Mouse (Mus musculus) midbrain, embryonic 10.5 days (tissue): ENCODE data around the gene Plxdc1. TPM values are rescaled to one million over a fixed set of nuclear protein-coding genes. Genes with fewer than 3 reads are reported as not detected.
"Not testable (repeated sequence)": the region's sequence is repeated elsewhere in the genome, so short reads cannot be mapped to it uniquely, and the experiment has no call there.

Experiments used
- DNase-seq: peaks from one replicate; pipeline ENCODE4 v3.0.0-alpha.2; 2017; ENCODE audit warnings: low spot score
- H3K27ac ChIP-seq: fragments of 300-500 bp; sonication (generic); replicated peaks from 2 replicates; pipeline ENCODE4 v1.5.1; 2016; ENCODE audit warnings: mild to moderate bottlenecking
- H3K27me3 ChIP-seq: fragments of 300-500 bp; sonication (generic); 2 replicates; pipeline ENCODE4 v1.6.1; 2016; ENCODE audit warnings: low read depth, mild to moderate bottlenecking; ENCODE audit not compliant: poor library complexity, severe bottlenecking
- H3K36me3 ChIP-seq: fragments of 300-500 bp; sonication (generic); 2 replicates; pipeline ENCODE4 v1.6.1; 2016; ENCODE audit warnings: mild to moderate bottlenecking, moderate library complexity
- H3K4me1 ChIP-seq: fragments of 300-500 bp; sonication (generic); 2 replicates; pipeline ENCODE4 v1.6.1; 2016
- H3K4me3 ChIP-seq: fragments of 300-500 bp; sonication (generic); 2 replicates; pipeline ENCODE4 v1.5.1; 2016; ENCODE audit warnings: mild to moderate bottlenecking, moderate library complexity
- H3K9me3 ChIP-seq: fragments of 300-500 bp; sonication (generic); replicated peaks from 2 replicates; pipeline ENCODE4 v1.6.1; 2016; ENCODE audit warnings: mild to moderate bottlenecking
- WGBS: fragments of 180-500 bp; shearing (Covaris S2); methylation state at CpG from one replicate; pipeline ENCODE4 v1.1.7; 2016; 5-methylcytosine and 5-hydroxymethylcytosine counted together
- polyA plus RNA-seq: library from polyadenylated mRNA; unstranded; fragments of >200 nt; fragmentation: Nextera tagmentation; extraction: Ambion mirVana; gene quantifications from 2 replicates; pipeline ENCODE4 v1.2.1, GENCODE M21; 2016

Plxdc1 gene
- polyA plus RNA-seq, 1 experiment from 2014 or later, result 0.06 TPM

DNA sequence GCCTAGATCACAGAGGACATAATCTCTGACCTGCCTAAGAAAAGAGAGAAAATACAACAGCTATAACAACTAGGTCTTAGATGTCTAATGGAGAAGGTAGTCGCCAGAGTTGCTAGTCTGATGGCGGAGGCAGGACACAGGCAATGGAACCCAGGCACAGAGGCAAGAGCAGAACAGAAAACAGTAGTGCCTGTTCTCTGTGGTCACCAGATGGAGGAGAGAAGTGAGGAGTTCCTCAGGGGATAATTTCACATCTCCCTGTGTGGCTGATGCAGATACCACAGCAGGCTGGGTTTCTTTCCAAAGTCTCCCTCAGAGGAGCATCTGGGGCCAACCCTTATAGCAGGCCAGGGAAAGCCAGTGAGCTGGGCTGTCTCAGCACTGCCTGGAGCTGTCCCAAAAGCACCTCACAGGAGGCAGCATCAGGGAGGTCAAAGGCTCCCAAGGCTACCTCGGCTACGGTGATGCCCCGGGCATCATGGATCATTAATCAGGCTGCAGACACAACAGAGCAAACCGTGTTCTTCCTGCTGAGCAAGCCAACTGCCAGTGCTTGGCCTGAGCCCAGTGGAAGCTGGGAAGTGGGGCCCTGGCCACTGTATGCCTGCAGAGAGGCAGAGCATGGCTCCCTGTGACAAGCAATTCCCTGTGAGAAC, 29.2 kb downstream of the Plxdc1 start:
- Histone ChIP-seq H3K36me3 (no peaks in the 10 kb centered on the region), H3K27ac (no peak overlapping the region), H3K4me3 (no peak overlapping the region), H3K27me3 (no peaks in the 10 kb centered on the region), H3K9me3 (no peaks in the 10 kb centered on the region), H3K4me1 (peaks cover 34% of the 10 kb centered on the region)
- DNase-seq, result no peak
- WGBS, result 78% methylated on average over 6 of the region's 6 CpGs

DNA sequence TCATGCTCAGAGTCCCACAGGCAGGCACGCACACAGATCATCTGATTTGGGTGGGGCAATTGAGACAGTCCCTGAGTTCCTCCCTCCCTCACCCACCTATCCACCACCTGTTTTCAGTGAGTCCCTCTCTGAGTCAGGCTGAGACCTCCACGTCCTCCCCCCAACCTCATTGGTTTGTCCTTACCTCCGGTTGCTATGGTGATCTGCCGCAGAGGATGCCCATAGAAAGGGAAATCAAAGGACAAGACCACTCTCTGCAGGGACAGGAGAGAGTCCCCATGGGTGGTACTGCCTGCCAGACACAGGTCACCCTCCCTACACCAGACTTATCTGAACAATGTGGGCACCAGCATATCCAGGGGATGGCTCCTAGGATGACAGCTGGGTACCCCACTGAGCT, 30.3 kb downstream of the Plxdc1 start:
- H3K9me3 ChIP-seq, result no peaks in the 10 kb centered on the region
- H3K27me3 ChIP-seq, result no peaks in the 10 kb centered on the region
- peaks cover 37% of the 10 kb centered on the region for H3K4me1 ChIP-seq
- 42% methylated on average over 4 of the region's 4 CpGs for WGBS
- H3K36me3 ChIP-seq, result no peaks in the 10 kb centered on the region
- no peak for DNase-seq
- peak overlapping the region; percentile 46; the same call in 1 of the 2 replicates for H3K27ac ChIP-seq
- no peak overlapping the region for H3K4me3 ChIP-seq

DNA sequence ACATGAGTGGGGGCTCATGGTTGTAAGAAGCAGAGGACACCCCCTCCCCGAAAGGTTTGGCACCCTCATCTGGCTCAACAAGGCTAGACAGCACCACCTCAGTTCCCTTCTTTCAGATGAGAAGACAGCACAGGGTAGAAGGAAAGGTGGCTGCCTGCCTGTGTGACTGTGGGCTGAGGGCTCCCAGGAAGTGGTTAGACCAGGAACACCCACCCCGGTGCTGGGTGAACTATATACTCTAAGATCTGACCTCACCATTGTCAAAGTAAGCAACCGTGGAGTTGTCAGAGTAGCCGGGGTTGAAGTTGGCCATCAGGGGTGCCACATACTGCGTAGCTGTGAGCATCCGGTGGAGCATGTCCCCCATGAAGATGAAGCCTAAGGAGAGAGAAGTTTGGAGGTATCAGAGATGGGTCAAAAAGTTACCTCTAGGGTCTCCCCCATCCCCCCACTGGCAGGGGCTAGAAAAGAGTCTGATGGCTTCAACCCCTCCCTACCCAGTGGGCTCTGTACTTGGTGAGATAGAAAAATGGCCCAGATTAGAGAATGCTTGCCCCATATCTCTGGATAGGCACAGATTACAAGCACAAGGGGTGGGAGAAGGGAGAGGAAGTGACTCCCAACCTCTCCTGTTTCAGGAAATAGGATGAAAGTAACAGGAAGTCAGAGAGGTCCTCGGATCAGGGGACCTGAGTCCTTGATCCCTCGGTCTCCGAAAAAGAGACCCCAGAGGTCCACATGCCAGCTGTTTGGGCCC, 30.9 kb downstream of the Plxdc1 start:
- WGBS, result 76% methylated on average over 9 of the region's 9 CpGs
- H3K4me1 ChIP-seq, result peaks cover 43% of the 10 kb centered on the region
- no peaks in the 10 kb centered on the region for H3K36me3 ChIP-seq
- DNase-seq, result no peak
- H3K4me3 ChIP-seq, result no peak overlapping the region
- H3K9me3 ChIP-seq, result no peaks in the 10 kb centered on the region
- peak overlapping the region; percentile 46; the same call in 1 of the 2 replicates for H3K27ac ChIP-seq
- H3K27me3 ChIP-seq, result no peaks in the 10 kb centered on the region

DNA sequence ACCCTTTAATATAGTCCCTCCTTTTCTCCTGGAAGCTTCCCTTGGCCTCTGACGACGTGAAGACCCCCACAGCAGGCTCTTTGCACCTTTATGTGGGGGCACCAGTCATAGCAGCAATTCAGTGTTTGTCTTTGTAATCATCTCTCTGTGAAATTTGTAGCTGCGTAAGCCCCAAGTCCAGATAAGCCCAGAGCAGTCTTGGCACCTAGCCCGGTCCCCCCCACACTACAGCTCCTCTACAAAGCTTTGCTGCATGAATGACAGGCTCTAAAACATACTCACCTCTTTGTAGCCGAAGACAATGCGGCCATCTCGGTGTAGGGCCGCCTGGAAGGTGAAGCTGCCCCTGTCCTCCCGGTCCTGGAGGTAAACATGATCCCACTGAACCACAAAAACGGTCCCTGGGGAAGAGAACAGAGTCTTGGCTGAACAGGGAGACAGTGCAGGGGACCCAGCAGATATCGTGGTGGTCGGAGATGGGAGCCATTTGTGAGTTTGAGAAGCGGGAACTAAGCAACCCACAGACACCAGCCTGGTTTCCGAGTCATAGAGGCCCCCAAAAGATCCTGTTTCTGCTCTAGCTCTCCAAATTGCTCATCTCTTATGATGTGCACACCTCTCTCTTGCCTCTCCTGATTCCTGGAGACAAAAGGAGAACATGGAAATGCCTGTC, 31.6 kb downstream of the Plxdc1 start:
- WGBS, result 83% methylated on average over 14 of the region's 14 CpGs
- Histone ChIP-seq H3K9me3 (no peaks in the 10 kb centered on the region), H3K4me1 (peaks cover 50% of the 10 kb centered on the region), H3K36me3 (no peaks in the 10 kb centered on the region), H3K27me3 (no peaks in the 10 kb centered on the region), H3K4me3 (no peak overlapping the region), H3K27ac (0 out of 2 replicates have a peak overlapping the region, but pooled peaks have one; percentile 6)
- DNase-seq, result no peak

DNA sequence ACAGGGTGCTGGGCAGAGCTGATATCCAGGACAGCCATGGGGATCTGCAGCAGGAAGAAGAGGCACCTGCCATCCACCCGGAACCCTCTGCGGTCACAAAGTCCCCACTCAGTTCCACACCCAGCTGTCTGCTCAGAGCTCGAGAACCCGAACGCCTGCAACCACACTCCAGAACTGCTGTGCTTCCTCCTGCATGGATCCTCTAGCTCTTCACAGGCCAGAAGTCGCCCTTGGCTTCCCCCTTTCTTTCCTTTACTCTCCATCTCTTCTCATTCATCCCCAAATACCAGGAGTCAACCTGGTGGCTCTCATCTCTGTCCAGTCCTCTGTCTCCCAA, 32.3 kb downstream of the Plxdc1 start:
- Histone ChIP-seq H3K4me1 (peaks cover 52% of the 10 kb centered on the region), H3K27me3 (no peaks in the 10 kb centered on the region), H3K36me3 (no peaks in the 10 kb centered on the region), H3K9me3 (no peaks in the 10 kb centered on the region), H3K27ac (peak overlapping the region; percentile 3; the same call in 1 of the 2 replicates), H3K4me3 (no peak overlapping the region)
- DNase-seq, result no peak
- 96% methylated on average over 6 of the region's 6 CpGs for WGBS

DNA sequence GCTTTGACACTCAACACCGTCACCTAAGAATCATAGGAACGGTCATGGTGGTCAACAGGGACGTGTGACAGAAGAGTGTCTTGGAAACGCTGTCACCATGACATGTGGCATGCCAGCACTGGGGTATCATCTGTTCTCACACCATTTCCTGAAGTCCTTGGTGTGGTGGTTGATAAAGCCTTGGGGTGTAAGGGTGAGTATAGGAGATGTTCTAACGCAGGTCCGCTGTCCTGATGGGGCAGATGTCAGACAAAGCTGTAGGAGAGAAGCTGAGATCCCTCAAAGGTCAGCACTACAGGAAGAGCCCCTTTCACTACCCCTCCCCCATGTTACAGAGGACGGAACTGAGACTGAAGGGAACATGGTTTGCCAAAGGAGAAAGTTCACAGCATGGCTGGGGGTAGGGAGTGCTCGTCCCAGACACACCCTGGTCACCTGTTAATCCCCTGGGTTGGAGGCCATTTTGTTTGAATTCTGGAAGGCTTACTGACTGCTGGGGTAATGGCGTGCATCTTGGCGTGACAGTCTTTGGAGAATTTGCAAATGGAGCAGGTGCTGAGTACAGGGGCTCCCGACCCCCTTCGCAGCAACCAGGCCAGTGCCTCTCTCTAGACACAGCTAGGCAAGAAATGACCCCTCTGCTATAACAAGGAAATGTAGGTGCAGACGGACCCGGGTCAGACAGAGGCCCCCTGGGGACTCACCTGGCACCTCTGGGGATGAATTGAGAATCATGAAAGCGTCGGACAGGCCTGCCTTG, 32.9 kb downstream of the Plxdc1 start:
- no peak for DNase-seq
- H3K27me3 ChIP-seq, result no peaks in the 10 kb centered on the region
- H3K9me3 ChIP-seq, result no peaks in the 10 kb centered on the region
- WGBS, result 86% methylated on average over 16 of the region's 16 CpGs
- H3K4me3 ChIP-seq, result no peak overlapping the region
- H3K36me3 ChIP-seq, result no peaks in the 10 kb centered on the region
- H3K4me1 ChIP-seq, result peaks cover 54% of the 10 kb centered on the region
- H3K27ac ChIP-seq, result peak overlapping the region; percentile 3; the same call in 1 of the 2 replicates

DNA sequence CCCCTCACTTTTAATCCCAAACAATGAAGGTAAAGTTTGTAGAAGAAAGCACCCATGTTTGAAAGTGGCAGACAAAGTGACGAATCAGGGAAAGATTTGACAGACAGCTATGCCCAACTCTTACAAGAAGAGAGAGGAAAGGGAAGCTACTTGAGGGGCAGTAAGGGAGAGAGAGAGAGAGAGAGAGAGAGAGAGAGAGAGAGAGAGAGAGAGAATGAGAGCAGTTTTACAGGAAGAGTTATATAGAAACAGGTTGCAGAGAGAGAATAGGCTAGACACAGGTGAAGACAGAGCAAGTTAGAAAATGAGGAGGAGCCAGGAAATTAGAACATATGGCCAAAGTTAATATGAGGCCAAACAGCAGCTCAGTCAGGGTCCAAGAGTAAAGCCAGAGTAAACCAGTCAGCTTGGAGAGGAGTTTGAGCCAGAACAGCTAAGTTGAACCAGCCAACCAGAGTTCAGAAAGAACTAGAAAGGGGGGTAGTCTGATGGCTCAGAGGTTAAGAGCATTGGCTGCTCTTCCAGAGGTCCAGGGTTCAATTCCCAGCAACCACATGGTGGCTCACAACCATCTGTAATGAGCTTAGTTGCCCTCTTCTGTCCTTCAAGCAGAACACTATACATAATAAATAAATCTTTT, 33.8 kb downstream of the Plxdc1 start:
- no peaks in the 10 kb centered on the region for H3K36me3 ChIP-seq
- no peak overlapping the region for H3K27ac ChIP-seq
- DNase-seq, result no peak
- no peaks in the 10 kb centered on the region for H3K9me3 ChIP-seq
- no peak overlapping the region for H3K4me3 ChIP-seq
- peaks cover 56% of the 10 kb centered on the region for H3K4me1 ChIP-seq
- 84% methylated on average over 1 of the region's 1 CpGs for WGBS
- no peaks in the 10 kb centered on the region for H3K27me3 ChIP-seq

DNA sequence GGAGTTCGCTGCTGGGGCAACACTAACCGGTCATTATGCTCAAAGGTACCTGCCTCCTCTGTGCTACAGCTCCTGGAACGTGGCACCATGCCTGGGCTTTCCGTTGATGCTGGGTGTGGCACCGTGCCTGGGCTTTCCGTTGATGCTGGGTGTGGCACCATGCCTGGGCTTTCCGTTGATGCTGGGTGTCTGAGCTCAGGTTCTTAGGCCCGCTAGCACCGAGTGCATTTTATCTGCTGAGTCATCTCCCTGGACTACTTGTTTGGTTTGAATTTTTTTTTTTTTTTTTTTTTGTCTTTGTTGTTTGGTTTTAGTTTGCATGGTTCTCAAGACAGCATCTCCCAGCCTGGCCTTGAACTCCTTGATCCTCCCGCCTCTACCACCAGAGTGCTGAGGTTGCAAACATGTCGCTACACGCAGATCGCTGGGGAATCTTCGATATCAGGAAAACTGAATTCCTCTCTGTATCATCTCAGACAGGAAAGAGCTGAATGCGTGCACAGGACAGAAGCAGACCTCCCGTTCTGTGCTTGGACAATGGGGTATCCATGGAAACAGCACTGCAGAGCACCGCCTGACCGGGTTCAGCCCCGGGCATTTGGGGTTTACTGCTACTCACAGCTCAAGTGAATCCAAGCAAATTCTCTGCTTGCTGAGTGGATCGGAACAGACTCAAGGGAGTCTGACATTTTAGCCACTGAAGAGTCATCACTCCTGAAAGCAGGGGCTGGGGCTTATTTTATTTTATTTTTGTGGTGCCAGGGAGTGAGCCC, 36.4 kb downstream of the Plxdc1 start:
- H3K4me3 ChIP-seq, result peak overlapping the region; percentile 26
- H3K27me3 ChIP-seq, result no peaks in the 10 kb centered on the region
- no peaks in the 10 kb centered on the region for H3K36me3 ChIP-seq
- DNase-seq, result peak; percentile 75
- peak overlapping the region; percentile 84 for H3K27ac ChIP-seq
- peaks cover 38% of the 10 kb centered on the region for H3K4me1 ChIP-seq
- no peaks in the 10 kb centered on the region for H3K9me3 ChIP-seq
- 51% methylated on average over 20 of the region's 20 CpGs for WGBS

DNA sequence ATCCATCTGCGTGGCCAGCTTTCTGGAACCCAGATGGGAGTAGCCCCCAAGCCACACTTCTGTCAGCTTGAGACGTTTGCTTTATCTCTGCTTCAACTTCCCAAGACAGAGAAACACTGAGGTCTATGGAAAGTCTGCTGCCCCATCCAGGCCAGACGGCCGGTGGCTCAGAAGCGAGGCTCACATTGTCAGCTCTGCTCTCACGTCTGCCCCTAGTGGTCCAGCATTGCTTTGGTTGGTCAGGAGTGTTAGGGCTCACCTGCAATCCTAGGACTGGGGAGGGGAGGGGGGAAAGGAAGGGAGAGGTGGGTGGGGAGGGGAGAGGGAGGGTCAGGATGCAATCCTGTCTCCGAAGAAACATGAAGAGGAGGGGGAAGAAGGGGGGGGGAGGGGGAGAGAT, 38.8 kb downstream of the Plxdc1 start:
- Histone ChIP-seq H3K4me3 (no peak overlapping the region), H3K4me1 (peaks cover 31% of the 10 kb centered on the region), H3K36me3 (no peaks in the 10 kb centered on the region), H3K27me3 (no peaks in the 10 kb centered on the region), H3K27ac (no peak overlapping the region), H3K9me3 (no peaks in the 10 kb centered on the region)
- peak; percentile 45 for DNase-seq
- 13% methylated on average over 7 of the region's 7 CpGs for WGBS

DNA sequence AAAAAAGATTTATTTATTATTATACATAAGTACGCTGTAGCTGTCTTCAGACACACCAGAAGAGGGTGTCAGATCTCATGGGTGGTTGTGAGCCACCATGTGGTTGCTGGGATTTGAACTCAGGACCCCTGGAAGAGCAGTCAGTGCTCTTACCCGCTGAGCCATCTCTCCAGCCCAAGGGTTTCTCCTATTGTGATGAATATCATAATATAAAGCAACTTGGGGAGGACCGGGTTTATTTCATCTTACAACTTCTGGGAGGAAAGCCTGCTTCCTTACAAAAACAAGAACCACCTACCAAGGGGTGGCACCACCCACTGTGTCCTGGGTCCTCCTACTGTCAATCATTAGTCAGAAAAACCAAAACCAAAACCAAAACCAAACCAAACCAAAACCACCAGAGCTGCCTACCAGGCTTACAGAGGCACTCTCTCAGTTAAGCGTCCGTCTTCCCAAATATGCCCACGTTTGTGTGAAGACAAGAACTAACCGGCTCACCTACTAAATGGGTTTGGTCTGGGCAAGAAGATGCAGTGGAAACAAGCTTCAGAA, 40.4 kb downstream of the Plxdc1 start:
- WGBS, result 92% methylated on average over 7 of the region's 7 CpGs
- H3K4me3 ChIP-seq, H3K27me3 ChIP-seq, H3K27ac ChIP-seq, H3K36me3 ChIP-seq, DNase-seq, H3K9me3 ChIP-seq: not testable (repeated sequence)
- peaks cover 27% of the 10 kb centered on the region for H3K4me1 ChIP-seq

DNA sequence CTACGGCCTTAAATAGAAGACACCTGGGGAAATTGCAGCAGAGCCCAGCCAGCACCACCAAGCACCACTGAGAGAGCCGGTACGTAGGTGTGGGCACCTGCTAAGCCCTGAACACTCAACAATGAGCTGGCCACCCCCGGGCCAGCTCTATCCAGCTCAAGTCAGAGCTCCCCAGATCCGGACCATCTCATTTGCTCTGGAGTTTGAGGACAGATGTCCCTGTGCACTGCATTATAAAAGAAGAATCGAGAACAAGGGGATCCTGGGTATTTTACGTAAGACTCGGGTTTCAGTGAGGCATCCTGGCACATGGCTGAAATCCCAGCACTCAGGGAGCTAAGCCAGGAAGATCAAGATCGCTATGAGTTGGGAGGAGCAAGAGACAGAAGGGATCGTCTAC, 41.2 kb downstream of the Plxdc1 start:
- no peaks in the 10 kb centered on the region for H3K9me3 ChIP-seq
- H3K36me3 ChIP-seq, result no peaks in the 10 kb centered on the region
- DNase-seq, result no peak
- no peaks in the 10 kb centered on the region for H3K27me3 ChIP-seq
- no peak overlapping the region for H3K4me3 ChIP-seq
- WGBS, result 89% methylated on average over 10 of the region's 10 CpGs
- H3K4me1 ChIP-seq, result peaks cover 19% of the 10 kb centered on the region
- no peak overlapping the region for H3K27ac ChIP-seq
